Mouse (Mus musculus): ENCODE data around the gene Slc22a14.
"Not testable (repeated sequence)": the region's sequence is repeated elsewhere in the genome, so short reads cannot be mapped to it uniquely, and the experiment has no call there.

The Slc22a14 gene

DNA sequence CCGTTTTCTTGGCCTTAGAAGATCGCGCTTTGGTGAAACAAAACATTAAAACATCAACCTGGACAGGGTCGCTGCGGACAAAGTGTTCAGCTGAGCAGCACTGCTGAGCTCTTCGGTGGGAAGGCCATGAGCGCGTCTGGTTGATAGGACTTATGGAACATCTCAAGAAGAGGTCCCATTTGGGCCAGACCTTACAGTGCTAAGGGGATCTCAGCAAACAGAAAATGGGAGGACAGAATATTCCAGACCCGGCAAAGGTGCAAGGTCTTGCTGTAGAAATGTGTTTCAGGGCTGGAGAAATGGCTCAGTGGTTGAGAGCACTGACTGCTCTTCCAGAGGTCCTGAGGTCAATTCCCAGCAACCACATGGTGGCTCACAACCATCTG is 42.1 kb downstream of the Slc22a14 start:
- DNase-seq (ENCODE audit: low read depth, low spot score): peak; percentile 38

DNA sequence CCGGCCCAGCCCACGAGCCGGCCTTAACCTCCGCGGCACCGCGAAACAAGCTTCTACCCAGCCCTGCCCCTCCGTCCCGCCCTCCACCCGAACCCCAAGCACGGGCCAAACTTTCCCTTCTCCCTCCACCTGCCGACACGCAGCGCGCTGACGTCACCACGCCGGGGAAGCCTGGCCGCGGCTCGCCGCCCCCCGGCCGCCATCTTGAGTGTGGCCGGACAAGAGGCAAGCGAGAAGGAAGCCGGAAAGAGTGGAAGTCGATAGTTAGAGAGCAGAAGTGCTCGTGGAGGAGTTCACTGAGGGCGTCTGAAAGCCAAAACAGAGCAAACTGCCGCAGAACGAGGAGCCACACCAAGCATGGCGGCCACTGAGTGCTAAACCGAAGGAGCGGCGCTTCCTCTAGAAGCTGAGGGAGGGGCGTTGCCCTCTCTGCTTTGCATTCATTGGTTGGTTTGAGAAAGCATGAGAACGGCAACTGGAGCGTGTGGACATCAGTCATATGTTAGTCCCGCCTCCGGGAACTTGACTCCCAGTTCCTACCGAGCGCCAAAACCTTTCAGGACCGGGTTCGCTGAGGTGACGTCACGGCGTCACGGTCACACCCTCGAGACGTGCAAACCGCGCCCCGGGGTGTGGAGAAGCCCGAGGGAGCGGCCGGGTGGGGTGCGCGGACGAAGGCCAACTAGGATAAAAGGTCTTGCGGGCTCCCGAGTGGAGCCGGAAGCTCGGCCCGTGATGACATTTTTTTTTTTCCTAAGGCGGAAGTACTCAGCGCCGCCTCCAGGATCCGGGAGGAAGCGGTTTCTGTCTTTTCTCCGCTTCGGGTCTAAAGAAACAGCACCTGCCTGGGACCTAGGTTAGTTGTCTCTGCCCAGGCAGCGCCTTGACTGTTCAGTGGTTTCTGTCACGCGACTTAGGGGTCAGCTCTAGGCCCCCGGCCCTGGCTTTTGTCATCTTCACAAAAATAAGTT is 42.8 kb downstream of the Slc22a14 start, which contains the start of gene Oxsr1:
Gene Oxsr1, minus strand, starts transcription at position 139 of the 971 bp plus-strand sequence.
- DNase-seq (ENCODE audit: low read depth, low spot score): peak; percentile 100

DNA sequence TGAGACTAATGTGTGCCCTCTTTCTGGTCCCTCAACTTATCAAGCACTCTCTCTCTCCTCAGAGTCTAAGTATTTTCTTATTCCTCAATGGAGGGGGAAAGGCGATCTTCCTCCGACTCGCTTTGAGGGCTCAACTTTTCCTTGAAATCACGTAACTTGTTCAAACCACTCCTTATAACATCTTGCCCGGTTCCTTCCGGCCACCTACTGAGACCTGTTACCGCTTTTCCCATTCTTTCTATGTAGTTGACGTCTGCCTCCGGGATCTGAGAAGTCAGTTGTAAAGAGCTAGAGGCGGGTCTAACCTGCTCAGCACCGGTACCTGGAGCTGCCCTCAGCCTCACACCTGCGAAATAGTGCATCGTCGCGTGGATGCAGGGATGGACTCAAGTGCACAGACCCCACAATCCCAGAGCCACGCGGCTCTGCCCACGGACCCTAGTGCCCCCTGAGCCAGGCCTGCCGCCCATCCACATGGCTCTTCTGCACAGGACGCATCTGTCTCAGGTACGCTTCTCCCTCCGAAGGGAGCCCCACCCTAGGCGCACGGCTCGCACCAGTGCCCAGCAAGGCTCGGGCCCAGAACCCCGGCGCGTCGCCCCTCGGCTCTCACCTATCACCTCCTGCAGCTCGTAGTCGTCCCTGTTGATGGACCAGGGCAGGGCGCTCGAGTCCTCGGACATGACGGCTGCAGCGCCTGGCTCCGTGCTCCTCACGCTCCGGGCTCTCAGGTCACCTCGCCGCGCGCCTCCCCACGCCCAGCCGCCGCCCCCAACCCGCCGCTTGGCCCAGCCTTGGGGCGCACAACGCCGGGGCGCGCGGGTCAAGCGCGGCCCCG is 43.7 kb downstream of the Slc22a14 start:
- DNase-seq (ENCODE audit: low read depth, low spot score): peak; percentile 15

DNA sequence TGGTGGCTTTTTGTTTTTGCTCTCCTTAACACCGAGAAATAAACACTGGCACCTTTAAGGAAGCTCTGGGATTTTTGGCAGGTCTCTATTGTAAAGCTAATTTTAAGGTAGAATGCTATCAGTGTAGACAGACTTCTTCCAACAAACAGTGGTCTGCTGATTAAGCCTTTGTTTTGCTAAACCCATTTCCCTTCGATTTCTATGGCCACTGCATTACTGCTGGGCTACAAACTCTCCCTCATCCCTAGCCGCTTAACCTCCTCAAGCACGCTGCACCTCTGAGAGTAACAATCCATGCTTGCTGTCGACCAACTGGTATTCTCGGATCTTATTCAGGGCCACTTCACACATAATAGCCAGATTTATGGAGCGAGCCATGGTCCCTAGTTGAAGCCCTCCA is 44.4 kb downstream of the Slc22a14 start:
- DNase-seq (ENCODE audit: low read depth, low spot score): no peak

DNA sequence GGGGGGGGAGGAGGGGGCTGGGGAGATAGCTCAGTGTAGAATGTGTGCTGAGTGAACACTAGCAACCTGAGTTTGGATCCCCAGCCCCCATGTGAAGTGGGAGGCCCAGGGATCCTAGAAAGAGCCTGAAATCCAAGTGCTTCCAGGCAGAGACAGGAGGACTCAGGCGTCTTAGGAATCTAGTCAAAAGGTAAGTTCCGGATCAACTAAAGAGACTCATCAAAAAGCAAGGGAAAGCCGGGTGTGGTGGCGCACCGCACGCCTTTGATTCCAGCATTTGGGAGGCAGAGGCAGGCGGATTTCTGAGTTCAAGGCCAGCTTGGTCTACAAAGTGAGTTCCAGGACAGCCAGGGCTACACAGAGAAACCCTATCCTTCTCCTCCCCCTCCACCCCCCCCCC is 44.9 kb downstream of the Slc22a14 start:
- no peak for DNase-seq (ENCODE audit: low read depth, low spot score)

DNA sequence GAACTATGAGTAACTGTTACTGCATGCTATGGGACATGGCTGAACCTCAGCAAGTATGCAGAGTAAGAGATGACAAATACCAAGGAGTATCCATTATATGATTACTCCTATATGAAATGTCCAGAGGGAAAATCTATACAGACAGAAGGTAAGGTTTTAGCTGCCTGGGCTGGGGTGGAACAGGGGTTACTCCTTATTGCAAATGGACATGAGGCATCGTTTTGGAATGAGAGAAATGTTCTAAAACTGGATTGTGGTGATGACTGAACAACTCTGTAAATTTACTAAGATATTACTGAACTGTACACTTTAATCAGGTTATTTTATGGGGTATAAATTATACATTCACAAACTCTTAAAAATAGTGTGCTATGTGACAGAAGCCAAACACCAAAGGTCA is 46.5 kb downstream of the Slc22a14 start:
- no peak for DNase-seq (ENCODE audit: low read depth, low spot score)

DNA sequence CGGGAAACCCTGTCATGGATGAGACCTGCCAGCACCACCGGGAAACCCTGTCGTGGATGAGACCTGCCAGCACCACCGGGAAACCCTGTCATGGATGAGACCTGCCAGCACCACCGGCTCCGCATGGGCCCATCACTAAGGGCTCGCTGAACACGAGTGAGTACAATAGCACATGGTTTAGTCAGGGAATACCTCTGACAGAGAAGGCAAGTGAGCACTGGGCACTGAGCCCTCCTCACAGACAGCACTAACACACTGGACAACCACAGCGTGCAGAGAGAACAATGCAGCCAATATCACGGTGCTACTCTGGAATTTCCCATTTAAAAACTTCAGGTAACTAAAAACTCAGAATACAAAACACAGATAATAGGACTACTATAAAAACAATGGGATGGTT is 52.3 kb downstream of the Slc22a14 start:
- DNase-seq (ENCODE audit: low read depth, low spot score): peak; percentile 19

DNA sequence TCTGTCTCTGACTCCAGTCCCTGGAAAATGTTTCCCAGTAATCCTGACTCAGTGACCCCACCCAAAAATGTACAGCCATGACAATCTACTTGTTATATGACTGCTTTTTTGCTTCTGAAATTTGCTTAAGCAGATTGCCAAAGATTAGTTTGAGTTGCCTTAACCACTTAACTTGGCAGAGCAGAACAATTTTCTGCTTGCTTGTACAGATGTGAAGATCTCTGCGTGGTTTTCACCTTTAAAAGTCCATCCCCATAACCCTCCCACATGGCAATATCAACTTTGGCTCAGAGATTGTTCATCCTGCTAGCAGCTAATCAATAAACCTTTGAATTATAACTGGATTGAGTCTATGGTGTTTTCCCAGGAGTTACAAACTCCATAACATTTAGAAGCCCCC is 56.3 kb downstream of the Slc22a14 start:
- no peak for DNase-seq (ENCODE audit: low read depth, low spot score)

DNA sequence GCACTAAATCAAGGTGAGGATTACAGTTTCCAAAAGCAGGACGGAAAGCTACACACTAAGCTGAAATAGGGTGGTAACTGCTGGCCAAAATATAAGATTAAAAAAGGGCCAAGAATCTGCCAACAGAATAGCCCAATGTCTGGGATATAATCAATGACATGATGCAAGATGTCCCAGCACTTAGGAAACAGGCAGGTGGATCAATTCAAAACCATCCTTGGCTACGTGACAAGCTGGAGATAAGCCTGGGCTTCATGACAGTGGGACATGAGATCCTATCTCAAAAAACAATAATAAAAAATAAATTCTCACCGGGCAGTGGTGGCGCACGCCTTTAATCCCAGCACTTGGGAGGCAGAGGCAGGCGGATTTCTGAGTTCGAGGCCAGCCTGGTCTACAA is 59.5 kb downstream of the Slc22a14 start:
- DNase-seq (ENCODE audit: low read depth, low spot score): no peak

DNA sequence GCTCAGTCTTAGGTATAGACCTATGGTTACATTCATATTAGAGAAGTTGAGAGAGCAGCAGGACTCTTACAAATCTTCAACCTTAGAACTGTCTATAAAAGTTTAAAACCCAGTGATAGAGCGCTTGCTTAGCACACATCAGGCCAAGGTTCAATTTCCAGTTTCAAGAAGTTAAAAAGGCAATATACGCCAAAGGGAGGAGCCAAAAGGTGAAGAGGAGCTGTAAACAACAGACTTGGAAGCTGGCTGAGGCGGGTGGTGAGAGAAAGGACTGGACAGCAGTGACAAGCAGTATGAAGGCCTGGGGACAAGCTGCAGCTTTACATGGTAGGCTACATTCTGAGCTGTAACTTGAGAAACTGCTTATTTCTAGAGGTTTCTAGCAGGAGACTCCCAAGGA is 66.8 kb downstream of the Slc22a14 start:
- DNase-seq (ENCODE audit: low read depth, low spot score): no peak

DNA sequence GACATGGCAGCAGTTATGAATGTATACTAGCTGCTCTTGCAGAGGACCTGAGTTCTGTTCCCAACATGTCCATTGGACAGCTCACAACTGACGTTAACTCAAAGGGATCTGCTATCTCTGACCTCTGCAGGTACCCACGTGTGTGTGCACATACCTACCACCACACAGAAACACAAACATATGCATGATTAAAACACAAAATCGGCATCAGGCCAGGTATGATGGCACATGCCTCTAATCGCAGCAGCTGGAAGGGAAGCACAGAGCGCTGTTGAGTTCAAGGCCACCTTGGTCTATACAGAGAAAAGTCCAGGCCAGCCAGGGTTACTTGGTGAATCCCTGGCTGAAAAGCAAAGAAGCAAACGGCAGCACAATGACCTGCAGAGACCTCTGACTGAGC is 67.7 kb downstream of the Slc22a14 start:
- no peak for DNase-seq (ENCODE audit: low read depth, low spot score)

DNA sequence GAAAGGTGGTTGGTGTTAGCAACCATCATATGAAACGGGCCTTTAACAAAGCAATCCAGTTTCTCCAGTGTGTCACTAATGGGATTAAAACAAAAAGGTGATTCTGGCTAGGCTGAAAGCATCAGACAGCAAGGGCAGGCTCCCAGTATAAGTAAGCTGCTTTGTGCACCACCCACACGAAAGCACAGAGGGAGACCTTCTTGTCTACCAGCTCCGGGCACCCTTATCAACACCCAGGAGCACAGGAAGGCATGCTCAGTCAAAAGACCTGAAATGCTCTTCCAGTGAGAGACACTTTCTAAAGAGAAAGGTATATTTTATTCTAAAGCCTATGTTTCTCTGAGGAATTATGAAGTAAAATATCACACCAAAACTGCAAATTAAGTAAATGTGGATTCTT is 74.6 kb downstream of the Slc22a14 start:
- no peak for DNase-seq (ENCODE audit: low read depth, low spot score)

DNA sequence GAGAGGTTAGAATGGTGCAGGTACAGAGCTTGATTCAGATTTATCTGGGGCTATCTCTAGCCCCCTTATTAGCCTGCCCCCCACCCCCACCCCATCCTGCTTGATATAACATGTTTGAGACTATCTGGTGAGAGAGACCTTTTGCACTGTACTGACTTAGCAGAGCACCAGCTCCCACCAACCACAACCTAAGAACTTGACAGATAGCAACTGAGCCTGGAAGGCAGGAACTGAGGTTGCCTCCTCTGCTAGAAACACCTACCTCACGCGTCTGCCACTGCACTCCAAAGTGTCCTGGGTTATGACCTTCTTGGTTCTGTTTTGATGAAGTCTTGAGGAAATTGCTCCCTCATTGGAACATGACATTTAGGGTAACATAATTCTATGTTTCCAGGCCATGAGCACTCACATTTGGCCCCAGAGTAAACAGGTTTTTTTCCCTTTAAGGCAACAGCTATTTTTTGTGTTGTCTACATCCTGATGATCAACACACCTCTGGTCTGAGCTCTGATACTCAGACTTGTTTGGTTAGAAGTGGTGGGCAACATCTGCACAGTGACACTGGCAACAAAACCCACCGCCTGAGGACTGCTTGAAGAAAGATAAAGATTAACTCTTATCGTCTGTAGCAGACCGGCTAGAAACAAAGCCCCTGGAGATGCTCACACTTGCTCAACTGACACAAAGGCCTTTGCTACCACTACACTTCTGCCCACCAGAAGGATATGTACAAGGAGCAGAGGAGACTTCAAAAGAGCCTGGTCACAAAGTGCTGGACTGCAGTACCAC is 84.3 kb downstream of the Slc22a14 start:
- no peak for DNase-seq (ENCODE audit: low read depth, low spot score)

DNA sequence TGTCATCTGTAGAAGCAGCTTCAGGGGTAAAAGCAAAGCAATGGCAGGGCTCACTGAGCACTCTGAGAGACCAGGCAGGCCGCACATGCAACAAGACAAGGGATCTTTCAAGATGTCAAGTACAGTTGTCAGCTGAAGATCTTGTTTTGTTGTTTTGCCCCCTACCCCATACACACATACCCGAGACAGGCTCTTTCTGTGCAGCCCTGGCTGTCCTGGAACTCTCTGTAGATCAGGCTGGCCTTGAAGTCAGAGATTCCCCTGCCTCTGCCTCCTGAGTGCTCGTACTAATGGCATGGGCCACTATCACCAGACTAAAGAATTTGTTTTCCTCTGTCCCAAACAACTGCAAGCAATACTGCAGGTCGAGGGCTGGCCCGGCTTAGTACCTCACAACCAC is 87.3 kb downstream of the Slc22a14 start:
- DNase-seq (ENCODE audit: low read depth, low spot score): no peak

DNA sequence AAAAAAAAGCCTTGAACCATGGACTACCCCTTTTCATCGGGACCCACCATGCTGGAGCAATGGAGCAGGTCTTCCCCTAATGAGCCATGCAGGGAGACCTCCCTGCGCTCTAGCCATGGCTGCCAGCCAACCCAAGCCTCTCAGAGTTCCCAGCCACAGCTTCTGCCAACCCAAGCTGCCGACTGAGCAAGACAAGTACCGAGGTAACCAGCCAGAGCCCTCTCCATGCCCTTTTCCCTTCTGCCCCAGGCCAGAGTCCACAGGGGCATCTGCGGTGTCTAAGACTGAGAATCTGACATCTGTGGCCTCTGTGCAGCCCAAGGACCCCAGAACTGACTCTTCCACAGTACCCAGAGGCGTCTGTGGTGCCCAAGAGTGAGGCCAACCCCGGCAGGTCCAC is 89.0 kb downstream of the Slc22a14 start:
- DNase-seq (ENCODE audit: low read depth, low spot score): peak; percentile 28

DNA sequence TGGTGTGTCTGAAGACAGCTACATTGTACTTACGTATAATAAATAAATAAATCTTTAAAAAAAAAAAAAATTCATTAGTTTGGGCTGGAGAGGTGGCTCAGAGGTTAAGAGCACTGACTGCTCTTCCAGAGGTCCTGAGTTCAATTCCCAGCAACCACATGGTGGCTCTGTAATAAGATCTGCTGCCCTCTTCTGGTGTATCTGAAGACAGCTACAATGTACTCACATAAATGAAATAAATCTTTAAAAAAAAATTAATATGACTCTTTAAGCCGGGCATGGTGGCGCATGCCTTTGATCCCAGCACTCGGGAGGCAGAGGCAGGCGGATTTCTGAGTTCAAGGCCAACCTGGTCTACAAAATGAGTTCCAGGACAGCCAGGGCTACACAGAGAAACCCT is 90.5 kb downstream of the Slc22a14 start:
- DNase-seq (ENCODE audit: low read depth, low spot score): not testable (repeated sequence)

DNA sequence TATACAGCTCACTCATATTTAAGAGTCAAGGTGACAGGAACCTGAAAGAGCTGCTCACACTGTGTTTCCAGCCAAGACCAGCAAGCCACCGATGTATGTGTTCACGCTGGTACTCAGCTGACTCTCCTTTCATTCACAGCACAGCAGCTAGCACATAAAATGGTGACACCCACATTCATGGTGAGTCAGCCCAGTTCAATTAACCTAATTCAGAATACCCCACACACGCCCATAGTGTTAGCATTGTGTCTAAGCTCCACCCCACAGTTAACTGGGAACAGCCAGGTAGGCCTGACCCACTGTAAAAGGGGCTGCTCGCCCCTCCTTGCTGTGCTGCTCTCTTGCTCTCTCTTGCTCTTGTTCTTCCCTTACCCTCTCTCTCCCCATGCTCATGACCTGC is 93.9 kb downstream of the Slc22a14 start:
- peak; percentile 79 for DNase-seq (ENCODE audit: low read depth, low spot score)

DNA sequence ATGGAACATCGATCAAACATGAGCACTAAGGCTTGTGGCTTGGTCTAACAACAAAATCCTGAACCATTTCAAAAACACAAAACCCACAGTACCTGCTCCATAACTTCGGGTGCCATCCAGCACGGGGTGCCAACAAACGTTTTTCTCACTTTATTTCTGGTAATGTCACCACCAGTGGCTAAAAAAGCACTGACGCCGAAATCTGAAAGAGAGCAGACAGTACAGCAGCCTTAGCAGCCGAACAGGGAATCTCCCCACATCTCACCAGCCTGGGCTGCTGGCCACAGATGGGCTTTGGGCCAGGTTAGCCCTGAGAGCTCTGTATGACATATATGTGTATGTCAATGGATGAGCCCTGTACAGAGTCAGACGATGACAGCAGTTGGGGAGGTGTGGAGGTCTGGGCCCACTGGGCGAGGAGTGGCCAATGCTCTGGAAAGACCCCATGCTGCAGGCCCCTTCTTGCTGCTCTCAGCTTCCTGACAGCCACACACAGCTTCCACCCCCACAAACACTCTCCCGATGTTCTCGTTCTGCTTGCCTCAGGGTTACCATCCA is 96.7 kb downstream of the Slc22a14 start:
- peak; percentile 68 for DNase-seq (ENCODE audit: low read depth, low spot score)

DNA sequence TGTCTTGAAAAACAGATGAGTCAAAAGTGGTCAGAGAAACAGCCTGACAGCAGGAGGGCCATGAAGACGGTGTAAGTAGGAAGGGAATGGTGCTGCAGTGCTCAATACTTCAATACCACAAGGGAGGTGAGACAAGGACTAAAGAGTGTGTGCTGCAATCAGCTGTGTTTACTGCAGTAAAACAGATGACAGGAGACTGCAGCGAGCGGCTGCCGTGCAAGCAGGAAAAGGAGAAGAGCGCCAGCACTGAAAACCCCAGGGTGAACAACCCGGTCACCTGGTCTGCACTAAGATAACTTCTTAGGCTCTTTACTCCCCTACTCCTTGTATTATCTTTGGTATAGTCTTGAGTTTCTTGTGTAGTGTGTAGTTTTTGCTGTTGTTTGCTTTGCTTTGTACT is 97.2 kb downstream of the Slc22a14 start:
- DNase-seq (ENCODE audit: low read depth, low spot score): peak; percentile 42

DNA sequence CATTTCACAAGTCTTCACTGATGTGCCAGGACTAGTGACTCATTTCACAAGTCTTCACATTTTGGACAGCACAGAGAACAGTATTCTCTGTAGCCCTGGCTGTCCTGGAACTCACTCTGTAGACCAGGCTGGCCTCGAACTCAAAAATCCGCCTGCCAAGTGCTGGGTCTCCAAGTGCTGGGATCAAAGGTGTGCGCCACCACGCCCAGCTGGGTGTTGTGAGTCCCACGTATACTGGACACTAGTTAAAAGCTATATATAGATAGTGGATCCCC is 99.3 kb downstream of the Slc22a14 start:
- DNase-seq (ENCODE audit: low read depth, low spot score): not testable (repeated sequence)

DNA sequence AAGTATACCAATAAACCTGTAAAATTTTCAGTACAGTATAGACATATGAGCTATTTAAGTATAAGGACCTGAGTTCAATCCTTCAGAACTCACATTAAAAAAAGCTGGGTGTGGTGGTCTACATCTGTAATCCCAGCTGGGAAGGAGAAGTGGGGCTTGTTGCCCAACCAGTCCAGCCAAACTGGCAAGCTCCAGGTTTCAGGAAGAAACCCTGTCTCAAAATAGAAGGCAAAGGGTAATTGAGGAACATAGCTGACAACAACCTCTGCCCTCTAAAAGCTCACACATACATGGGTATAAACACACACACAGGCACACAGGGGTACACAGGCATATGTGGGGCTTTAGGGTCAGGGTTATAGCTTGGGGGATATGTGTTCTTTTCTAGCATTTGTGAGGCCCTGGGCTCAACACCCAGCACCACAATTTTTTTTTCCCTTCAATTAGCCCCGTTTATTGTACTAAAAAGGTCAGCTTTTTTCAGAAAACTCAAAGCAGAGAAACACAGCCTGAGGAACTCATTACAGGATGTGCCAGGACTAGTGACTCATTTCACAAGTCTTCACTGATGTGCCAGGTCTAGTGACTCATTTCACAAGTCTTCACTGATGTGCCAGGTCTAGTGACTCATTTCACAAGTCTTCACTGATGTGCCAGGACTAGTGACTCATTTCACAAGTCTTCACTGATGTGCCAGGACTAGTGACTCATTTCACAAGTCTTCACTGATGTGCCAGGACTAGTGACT is 99.8 kb downstream of the Slc22a14 start:
- DNase-seq (ENCODE audit: low read depth, low spot score): peak; percentile 36
